Mouse (Mus musculus): ENCODE measurements around the gene Cobll1.

Cobll1 gene

DNA sequence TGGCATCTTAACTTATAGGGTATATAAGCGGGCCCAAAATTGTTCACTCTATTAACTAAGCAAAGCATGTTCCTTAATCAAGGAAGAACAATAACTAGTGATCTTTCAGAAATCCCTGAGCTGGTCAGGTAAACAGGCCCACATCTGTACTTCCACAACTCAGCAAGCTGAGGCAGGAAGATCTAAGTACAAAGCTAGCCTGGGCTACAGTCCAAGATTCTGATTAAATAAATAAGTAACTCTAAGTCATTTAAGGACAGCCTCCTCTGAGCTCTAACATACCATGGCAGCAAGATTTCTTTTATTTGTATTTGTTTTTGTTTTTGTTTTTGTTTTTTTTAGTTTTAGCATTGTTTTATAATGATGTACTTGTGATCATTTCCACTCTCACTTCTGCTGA is 42.2 kb downstream of the Cobll1 start:
- CTCF ChIA-PET = interaction anchor here (0.7 kb wide), 1 partner anchor 158 kb away, joined by 4 read pairs; no protein-coding TSS in a partner anchor

DNA sequence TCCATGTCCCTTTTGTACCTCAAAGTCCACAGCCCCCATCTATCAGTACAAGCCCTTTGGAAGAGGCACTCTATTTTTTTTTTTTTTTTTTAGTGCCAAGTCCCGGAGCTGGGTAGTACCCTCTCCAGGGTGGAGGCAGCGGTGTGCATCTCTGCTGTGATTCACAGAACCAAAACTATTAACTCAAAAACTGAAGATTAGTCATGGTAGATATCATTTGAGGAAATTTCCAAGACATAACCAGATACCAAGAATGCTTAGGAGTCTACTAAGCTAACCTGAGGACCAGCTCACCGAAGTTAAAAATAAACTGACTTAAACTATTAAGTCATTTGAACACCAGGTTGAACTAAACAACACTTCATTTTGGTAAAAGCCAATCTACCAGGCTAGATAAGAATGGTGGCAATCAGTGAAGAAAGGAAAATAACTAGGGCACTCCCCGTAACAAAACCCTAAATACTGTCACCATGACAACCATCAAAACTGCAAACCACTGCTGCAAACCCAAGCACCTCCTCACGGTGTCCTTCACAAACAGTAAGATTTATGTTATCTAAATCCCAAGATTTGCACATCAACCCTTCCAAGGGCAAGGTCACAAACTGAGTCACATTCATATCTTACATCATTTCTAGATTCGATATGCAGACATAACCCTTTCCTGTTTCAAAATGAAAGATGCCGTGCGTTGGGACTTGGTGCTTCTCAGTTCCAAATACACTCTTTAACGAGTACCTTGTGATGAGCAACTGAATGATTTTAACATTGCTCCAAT is 43.8 kb downstream of the Cobll1 start:
- CTCF ChIA-PET = no interaction called here

- CTCF ChIA-PET = no interaction called here
Observed at GRCm38 (mm10) chr2:65193091-65193795, 46.0 kb downstream of the Cobll1 start.

GRCm38 (mm10) chr2:65191398-65191797 is 47.8 kb downstream of the Cobll1 start:
- CTCF ChIA-PET = no interaction called here

- CTCF ChIA-PET = interaction anchor here (1.0 kb wide), 1 partner anchor 11 kb away, joined by 3 read pairs; no protein-coding TSS in a partner anchor
Observed at GRCm38 (mm10) chr2:65189346-65189745, 49.9 kb downstream of the Cobll1 start.

GRCm38 (mm10) chr2:65188585-65188984 is 50.6 kb downstream of the Cobll1 start:
- CTCF ChIA-PET = interaction anchor here (1.0 kb wide), 1 partner anchor 10 kb away, joined by 3 read pairs; no protein-coding TSS in a partner anchor

- CTCF ChIA-PET = no interaction called here
Observed at GRCm38 (mm10) chr2:65187652-65188051, 51.6 kb downstream of the Cobll1 start.

- CTCF ChIA-PET = no interaction called here
Observed at GRCm38 (mm10) chr2:65187164-65187563, 52.0 kb downstream of the Cobll1 start.

GRCm38 (mm10) chr2:65182747-65183146 is 56.5 kb downstream of the Cobll1 start:
- CTCF ChIA-PET = interaction anchor here (1.1 kb wide), 1 partner anchor 25 kb away, joined by 3 read pairs; no protein-coding TSS in a partner anchor

- CTCF ChIA-PET = interaction anchor here (1.1 kb wide), 1 partner anchor 150 kb away, joined by 4 read pairs; no protein-coding TSS in a partner anchor
Observed at GRCm38 (mm10) chr2:65181736-65182135, 57.5 kb downstream of the Cobll1 start.

GRCm38 (mm10) chr2:65181066-65181716 is 58.0 kb downstream of the Cobll1 start:
- CTCF ChIA-PET = interaction anchor here (1.1 kb wide), 1 partner anchor 150 kb away, joined by 4 read pairs; no protein-coding TSS in a partner anchor

GRCm38 (mm10) chr2:65175645-65176044 is 63.6 kb downstream of the Cobll1 start:
- CTCF ChIA-PET = no interaction called here

- CTCF ChIA-PET = no interaction called here
Observed at GRCm38 (mm10) chr2:65172071-65172470, 67.1 kb downstream of the Cobll1 start.

DNA sequence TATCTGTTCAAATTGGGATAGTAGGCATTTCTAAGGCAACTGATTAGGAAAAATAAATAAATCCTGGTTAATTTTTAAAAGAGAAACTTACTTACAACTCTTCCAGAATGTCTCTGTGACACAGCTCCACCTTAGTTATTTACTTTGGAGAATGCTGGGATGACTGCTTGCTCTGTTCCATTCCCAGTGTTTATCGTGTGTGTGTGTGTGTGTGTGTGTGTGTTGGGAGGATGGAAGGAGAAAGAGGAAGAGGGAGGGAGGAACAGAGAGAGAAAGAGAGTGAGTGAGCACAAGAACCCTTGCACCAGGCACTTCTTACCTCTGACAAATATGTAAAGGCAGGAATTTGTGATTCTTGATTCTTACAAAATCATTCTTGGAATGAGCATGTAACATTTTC is 67.7 kb downstream of the Cobll1 start:
- CTCF ChIA-PET = no interaction called here

GRCm38 (mm10) chr2:65170693-65171456 is 68.3 kb downstream of the Cobll1 start:
- CTCF ChIA-PET = interaction anchor here (0.6 kb wide), 1 partner anchor 209 kb away, joined by 17 read pairs; no protein-coding TSS in a partner anchor

DNA sequence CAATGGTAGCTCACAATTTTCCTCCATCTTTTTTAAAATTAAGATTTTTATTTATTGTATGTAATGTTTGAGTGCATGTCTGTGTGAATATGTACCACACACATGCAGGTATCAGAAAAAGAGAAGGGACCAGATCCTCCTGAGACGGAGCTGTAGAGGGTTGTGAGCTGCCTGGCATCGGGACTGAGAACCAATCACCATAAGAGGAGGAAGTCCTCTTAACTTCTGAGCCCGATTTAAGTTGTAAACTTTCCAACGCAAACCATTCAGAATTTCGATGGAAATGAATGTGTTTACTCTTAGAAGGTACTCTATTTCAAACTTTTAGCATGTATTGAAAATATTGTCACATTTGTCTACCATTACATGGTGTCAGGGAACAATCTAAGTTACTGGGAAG is 68.9 kb downstream of the Cobll1 start:
- CTCF ChIA-PET = interaction anchor here (0.6 kb wide), 1 partner anchor 208 kb away, joined by 17 read pairs; no protein-coding TSS in a partner anchor

- CTCF ChIA-PET = no interaction called here
Observed at GRCm38 (mm10) chr2:65163990-65164389, 75.2 kb downstream of the Cobll1 start.

- CTCF ChIA-PET = no interaction called here
Observed at GRCm38 (mm10) chr2:65162625-65163024, 76.6 kb downstream of the Cobll1 start.

DNA sequence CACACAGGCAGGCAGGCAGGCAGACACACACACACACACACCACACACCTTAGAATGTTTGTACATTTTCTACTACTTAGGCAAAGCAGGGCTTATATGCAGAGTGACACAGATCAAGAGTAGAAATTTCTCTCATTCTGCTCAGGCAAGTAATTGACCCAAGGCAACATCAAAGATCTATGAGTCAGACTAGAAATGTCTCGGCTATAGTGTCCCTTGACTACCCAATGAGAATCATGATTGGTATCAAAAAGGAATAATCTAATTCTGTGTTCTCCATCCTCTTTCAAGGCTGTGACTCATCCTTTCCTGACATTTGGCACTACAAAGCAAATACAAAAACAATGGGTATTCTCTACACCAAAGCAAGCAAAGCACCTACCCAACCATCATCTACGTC is 77.5 kb downstream of the Cobll1 start:
- CTCF ChIA-PET = no interaction called here

DNA sequence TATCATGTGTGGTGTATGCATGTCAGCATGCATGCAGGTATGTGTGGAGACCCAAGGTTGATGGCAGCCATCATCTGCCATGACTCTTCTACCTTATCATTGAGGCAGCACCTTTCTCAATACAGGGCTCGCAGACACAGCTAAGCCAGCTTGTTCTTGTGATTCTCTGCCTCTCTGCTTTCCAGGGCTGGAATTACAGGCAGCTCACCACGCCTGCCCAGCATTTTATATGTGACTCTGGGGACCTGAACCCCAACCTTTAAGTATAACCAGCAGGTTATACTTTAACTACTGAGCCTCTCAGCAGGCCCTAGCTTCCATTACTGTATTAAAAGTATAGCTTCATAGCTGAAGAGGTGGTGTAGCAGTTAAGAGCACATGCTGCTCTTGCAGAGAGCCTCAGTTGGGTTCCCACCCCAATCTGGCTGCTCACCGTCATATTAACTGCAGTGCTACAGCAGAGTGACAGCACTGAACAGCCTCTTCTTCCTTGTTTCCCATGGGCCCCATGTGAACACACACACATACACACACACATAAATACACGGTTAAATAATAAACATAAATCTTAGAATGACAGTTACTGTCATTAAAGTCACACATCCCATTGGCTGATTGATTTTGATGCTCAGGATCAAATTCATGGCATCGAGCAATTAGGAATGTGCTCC is 81.1 kb downstream of the Cobll1 start:
- CTCF ChIA-PET = interaction anchor here (1.0 kb wide), 1 partner anchor 25 kb away, joined by 3 read pairs; no protein-coding TSS in a partner anchor

DNA sequence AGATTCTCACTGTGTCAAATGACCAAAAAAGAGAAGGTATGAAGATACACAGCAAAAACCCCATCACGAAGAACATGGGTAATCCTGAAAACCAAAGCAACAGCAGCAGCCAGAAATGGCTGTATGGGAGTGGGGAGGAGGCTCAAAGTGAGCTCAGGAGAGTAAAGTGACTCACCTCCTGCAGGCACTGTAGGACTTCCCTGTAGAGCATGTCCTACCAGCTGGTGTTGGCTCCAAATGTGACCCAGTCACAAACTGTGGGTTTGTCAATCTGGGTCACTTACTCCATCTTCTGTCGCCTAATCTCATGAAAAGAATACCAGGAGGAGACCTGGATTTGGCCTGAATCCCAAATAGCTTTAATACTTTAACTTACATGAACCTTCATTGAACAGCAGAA is 81.9 kb downstream of the Cobll1 start:
- CTCF ChIA-PET = interaction anchor here (1.0 kb wide), 1 partner anchor 26 kb away, joined by 3 read pairs; no protein-coding TSS in a partner anchor

Measured in spleen, embryonic (tissue).